Mouse (Mus musculus) heart, postnatal 25 days (tissue): ENCODE data around the gene Myrf. TPM values are rescaled to one million over a fixed set of nuclear protein-coding genes. Genes with fewer than 3 reads are reported as not detected.

Source experiments
- DNase-seq: peaks from one replicate; pipeline ENCODE4 v3.0.0; 2022; ENCODE audit warnings: low spot score
- intact Hi-C: fragments of 180-260 bp; cut with DNase I; formaldehyde crosslinking; loops from one replicate; pipeline ENCODE4 v1.15.1; 2025
- total RNA-seq, 2 experiments: library from RNA; stranded (reverse); gene quantifications; 2 replicates each; pipeline ENCODE4 v1.2.3; 2021

The Myrf gene
- total RNA-seq, 2 experiments from 2014 or later = 4.5 to 6.8 TPM

DNA sequence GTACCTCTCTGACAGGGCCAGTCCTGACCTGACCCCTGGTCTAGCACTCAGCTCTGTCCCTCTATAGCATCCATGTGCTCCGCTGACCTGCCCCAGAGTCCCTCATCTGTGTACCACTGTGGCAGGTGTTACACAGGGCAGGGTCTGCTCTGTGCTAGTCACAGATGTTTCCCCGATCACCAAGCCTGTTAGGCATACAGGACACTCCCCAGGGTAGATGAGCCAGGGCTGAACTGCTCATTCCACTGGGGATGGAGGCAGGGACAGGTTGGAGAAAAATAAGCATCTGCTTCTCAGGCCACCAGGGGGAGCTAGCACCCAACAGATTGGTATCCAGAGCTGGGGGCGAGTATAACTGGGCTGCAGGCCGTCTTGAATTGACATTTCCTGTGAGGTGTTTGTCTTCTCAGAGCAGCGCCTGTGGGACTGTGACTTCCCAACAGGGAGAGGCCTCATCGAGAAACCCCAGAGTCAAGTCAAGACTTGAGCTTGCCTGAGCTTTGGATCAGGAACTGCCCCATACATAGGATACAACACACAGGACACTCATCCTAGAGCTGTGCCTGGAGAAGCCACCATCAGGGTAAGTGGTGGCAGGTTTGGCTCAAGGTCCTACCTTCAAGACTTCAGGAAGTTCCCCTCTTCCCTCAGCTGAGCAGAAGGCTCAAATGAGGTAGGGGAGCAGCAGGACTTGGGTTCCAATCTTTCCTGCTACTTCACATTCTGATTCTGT is 17.9 kb upstream of the Myrf start:
- intact Hi-C loops = loop anchor here (5.0 kb wide), 3 partner anchors 179 to 244 kb away; no protein-coding TSS in a partner anchor

DNA sequence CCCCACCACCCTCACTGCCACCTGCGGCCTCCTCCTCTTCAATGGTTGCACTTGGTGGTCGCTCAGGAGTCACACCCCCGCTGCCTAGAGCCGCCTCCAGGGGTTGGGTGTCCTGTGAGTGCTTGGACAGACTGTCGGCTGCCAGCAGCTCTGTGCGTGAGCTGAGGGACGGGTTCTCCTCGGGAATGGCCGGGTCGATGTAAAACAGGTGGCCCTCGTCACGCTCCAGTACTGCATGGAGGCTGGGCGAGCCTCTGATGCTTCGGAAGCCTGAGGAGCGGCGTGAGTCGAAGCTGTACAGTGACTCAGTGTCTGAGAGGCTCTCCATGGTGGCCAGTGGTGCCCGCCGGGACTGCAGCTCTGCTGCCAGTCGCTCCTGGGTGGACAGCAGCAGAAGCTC is 7.6 kb upstream of the Myrf start:
- intact Hi-C loops = no loop called here
- DNase-seq = no peak

More for the DNA sequence above, 17.9 kb upstream of the Myrf start:
- peak; percentile 42 for DNase-seq

DNA sequence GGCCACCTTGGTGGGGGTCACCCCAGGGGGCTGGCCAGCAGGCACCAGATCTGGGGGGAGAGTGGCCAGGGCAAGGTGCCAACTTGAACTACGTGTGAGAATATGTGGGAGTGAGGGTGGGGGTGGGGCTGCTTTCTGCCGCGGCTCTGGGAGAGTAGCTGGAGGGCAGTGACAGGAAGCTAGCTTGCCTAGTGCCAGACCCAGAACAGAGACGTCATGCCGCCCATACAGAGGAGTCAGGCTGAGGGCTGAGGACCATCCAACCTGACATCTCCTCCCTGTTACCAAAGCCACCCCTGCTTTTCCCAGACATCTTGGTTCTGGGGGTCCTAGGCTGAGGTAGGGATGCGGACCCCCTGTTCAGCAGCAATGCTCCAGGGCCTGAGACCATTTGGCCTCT is 6.6 kb upstream of the Myrf start:
- intact Hi-C loops = no loop called here
- DNase-seq = no peak

DNA sequence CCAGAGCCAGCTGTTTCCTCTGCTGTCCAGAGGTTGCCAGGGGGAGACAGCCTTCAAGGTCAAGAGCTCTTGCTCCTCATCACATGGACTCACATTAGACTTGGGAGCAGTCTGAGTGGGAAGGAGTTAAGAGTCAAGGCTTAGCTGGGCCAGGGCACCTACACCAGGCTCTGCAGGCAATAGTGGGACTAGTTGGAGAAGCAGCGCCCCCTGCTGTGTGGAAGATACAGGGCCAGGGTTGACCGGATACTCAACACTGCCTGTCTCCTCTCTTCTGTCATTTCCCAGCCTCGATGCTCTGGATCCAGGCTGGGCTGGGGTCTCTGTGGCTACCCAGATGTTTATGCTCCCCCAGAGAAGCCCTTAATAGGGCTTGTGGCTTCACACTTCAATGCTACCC is 3.6 kb upstream of the Myrf start:
- intact Hi-C loops = no loop called here

DNA sequence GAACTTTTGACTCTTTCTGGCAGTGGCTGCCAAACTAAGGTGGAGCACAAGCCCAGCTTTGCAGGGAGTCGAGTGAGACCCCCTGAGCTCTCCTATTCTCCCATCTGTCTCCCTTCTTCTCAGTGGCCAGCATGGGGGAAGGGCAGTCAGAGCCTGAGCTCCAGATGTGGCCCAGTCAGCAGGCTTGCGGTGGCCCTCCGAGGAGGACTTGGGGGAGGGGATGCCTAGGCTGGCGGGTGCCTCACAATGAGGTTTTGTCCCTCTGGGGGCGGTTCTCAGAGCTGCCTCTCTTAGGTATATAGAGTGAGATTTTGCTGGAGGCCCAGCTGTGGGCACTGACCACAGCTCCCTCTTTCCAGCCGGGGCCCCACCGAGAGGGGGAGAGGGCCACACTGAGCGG is 2.4 kb upstream of the Myrf start:
- intact Hi-C loops = no loop called here
- DNase-seq = no peak

More for the DNA sequence above, 3.6 kb upstream of the Myrf start:
- DNase-seq = no peak

DNA sequence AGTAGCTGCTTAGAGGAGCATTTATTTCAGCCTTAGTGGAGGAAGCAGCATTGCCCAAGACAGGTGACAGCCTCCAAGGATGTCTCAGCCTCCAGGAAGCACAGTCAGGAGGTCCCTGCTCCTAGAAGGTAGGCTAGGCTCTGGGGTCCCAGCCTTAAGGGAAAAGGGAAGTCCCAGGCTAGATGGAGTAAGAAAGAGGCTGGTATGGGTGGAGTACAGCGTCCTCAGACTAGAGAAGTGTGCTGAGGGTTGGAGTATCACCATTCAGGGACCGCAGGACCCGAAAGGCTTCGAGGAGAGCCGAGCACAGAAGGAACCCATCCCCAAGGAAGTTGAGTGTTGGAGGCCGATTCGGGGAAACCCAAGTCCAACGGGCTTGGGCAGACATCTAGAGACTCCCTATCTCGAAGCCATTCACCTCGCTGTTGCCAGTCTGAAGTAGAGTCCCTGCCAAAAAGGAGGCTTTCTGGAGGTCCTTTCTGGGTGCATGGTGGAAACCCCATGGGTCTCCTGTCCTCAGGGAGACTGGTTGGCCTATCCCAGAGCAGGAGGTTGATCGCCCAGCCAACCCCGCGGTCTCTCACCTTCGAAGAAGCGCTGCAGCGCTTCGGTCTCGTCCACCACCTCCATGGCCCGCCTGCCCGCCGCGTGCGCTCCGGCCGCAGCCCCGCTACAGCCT is 434 bp downstream of the Myrf start:
- DNase-seq = no peak
- intact Hi-C loops = no loop called here

DNA sequence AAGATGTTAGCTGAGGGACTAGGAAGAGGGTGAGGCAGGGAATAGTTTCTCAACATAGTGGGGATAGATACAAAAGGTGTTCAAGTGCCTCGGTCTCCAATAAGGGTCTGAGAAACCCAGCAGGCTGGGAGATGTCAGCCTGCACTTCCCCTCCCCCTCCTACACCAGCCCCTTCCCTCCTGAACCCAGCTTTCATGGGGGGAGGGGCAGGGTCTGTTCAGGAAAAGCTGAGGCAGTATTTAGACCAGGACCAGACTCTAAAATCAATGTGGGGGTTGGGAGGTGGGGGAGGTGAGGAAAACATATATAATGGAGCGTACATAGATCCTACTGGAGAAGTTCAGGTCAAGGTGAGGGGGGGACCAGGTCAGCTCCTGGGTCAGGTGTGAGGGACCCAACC is 1.1 kb downstream of the Myrf start:
- intact Hi-C loops = no loop called here
- no peak for DNase-seq

DNA sequence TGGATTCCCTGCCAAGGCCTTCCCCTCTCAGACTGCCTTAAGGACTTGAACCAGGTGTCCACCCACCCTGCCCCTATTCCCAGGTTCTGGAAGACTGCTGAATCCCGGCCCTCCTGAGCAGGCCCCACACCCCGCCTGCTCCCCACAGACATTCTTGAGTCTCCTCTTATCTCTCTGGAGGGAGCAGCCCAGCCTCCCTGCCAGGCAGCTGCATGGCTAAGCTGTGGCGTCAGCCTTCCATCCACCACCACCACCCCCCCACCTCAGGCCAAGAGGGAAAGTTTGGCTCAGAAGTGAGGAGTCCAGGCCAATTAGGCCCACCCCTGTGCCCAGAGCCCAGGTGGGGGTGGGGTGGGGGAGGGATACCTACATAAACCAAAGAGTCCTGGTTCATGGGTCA is 2.1 kb downstream of the Myrf start:
- DNase-seq = no peak
- intact Hi-C loops = no loop called here

DNA sequence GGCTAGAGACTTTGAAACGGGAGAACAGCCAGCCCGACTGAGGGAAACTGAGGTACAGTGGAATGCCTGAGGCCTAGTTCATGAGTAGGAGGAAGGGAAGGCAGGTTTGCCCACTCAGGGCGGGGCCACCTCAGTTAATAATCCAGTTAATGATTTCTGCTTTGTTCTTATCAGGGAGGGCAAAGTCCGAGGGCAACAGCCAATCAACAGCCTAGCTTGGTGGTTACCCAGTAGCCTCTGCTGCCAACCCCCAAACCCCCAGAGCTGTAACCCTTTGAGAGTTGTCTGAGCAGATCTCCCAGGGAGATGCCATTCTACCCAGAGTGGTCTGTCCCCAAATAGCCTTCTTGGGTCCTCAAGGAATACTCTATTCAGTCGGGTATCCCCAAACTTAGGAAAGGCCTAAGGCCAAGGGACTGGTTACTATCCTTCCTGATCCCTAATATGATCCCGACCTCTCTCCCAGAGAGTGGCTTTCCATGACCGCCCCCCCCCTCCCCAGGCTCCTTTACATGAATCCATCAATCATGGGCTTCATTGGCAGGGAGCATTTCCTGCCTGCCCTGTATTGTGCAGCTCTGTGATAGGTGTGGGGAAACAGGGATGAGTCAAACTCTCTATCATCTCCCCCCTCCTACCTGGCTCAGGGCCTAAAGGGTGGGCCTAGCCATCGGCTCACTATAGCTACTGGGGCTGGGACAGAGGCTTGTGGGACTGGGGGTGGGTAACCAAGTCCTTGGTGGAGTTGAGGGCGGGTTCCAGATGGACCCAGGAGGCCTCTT is 4.6 kb downstream of the Myrf start:
- no peak for DNase-seq
- intact Hi-C loops = no loop called here

DNA sequence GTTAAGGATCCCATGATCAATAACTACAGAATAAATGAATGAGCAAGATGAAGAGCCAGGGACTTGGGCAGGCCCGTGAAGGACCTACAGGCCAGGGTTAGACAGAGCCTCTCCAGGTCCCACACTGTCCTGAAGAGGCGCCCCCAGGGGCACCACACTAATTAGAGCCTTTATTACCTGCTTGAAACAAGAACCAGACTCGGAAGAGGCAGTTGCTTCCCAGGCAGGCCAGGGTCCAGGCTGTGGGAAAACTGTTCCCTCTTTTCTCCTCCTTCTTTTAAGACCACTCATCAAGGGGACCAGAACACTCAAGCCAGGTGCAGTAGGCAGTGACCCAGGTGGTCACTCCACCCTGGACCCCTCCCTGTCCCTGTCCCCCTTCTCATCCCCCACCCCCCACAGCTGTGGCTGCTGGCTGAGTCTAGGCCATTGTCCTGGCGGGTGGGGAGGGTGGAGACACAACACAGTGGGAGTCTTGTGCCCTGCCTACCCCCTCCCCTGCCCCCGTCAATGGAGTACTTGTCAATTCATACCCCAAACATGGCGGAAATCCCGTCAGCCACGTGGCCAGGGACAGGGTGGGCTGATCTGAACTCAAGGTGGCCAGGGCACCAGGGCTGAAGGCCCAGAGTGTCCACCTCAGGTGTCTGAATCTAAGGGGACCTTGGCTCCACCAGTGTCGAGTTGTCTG is 8.1 kb downstream of the Myrf start:
- DNase-seq = no peak
- intact Hi-C loops = no loop called here

DNA sequence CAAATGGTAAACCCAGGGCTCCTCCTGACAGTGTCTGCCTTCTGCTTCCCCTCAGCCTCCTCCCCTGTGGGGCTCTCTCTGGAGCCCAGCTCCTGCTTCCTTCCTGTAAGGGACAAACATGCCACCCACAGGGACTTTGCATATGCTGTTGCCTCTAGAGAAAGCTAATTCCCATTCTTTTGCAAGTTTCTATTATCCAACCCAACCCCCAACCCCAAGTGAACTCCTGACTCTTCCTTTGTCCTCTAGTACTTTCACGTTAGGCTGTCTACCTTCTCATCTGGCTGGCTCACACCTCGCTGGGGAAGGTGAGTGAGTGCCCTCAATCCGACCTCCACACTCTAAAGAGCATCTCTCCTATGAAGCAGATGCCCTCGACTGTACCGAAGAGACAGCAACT is 8.7 kb downstream of the Myrf start:
- intact Hi-C loops = no loop called here
- no peak for DNase-seq

DNA sequence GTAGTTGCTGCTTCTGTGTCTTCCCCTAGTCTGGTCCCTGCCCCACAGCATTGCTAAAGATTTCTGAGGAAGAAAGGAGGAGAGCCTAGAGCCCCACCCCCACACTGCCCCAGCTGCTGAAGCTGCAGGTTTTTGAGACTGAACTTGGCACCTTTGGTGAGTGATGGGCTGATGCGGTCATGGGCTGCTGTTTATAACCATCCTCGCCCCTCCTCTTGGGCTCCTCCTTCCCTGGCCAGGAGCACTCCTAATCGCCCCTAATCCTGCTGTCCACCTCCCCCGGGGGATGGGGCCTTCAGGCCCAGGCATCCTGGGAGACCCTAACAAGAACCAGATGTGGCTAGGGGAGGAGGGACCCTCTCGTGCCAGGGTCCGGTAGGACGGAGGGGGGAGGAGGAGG is 9.5 kb downstream of the Myrf start:
- intact Hi-C loops = no loop called here
- no peak for DNase-seq

DNA sequence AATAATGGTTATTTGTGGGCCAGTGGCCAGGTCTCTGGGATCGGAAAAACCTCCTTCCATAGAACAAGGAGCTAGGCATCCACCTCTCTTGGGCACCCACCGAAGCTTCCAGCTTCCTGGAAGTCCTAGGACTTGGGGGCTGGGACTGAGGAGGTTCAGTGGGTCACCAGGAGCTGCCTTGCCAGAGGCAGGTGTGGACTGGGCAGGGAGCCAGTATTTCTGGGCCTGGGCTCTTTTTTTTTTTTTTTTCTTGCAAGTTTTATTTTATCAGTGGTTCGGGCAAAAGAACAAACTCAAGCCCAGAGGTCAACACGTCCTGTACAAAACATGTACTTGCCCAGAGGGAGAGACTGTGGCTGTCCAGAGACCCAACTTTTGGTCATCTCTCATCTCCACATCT is 14.8 kb downstream of the Myrf start:
- no peak for DNase-seq
- intact Hi-C loops = no loop called here

DNA sequence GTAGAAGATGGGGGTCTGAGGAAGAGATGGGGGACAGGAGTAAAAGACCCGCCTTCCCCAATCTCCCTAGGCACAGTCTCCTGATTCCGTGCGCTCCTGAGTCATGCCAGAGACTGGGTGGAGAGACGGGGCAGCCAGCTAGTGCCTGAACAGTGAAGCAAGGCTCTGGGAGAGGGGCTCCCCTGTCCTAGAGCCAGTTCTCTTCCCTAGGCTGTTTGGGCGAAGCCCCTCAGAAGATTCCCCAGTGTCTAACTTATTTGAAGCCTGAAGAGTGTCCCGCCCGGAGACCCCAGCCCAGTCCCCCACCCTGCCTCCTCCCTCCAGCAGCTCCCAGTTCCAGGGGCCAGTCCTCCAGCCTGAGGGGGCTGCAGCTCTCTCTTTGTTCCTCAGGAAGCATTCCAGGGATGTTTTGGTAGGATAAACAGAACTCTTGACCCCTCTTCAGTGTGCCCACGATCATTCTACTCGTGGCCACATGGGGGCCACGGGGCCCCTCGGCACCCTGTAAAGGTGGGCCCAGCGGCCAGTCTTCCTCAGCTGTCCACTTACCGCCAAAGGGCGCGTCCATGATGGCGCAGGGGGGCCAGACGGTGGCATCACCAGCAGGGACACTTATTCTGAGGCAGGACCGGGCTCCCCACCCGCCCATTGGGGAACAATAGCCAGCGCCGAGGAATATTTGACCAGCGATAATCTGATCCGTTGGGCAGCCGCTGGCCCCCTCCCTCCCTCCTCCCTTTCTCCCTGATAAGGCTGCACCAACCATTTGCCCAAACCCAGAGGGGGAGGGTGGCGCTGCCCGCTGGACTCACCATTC is 15.7 kb downstream of the Myrf start:
- intact Hi-C loops = no loop called here
- DNase-seq = no peak

DNA sequence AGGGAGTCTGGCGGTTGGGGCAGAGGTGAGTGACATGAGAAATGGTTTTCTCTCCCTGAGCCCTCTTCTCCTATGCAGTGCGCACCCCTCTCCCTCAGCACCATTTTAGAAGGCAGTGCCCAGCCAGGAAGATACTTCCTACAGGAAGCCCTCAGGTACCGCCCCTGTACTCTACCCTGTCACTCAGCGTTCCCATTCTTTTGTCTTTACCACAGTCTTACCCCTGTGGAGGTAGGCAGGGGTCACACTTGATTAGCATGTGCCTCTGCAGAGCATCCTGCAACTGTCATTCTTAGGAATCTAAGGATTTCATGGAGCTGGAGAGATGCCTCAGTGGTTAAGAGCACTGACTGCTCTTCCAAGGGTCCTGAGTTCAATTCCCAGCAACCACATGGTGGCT is 17.0 kb downstream of the Myrf start:
- DNase-seq = no peak
- intact Hi-C loops = no loop called here

DNA sequence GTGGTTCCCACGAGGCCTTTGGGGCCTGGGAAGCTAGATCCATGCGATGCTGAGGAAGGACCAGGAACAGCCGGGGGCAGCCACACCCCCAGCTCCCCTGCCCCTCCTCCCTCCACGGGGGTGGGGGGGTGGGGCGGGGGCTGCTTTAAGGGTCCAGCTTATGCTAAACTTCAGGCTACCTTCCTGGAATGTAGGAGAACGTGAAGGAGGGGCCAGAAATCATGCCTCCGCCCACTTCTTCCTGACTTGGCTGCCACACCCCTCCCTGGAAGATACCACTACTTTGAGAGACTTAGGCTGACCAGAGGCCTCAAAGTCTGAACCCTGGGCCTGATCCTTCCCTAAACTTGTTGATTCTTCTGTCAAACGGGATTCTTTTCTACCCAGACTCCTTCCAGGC is 17.9 kb downstream of the Myrf start:
- intact Hi-C loops = no loop called here
- no peak for DNase-seq

DNA sequence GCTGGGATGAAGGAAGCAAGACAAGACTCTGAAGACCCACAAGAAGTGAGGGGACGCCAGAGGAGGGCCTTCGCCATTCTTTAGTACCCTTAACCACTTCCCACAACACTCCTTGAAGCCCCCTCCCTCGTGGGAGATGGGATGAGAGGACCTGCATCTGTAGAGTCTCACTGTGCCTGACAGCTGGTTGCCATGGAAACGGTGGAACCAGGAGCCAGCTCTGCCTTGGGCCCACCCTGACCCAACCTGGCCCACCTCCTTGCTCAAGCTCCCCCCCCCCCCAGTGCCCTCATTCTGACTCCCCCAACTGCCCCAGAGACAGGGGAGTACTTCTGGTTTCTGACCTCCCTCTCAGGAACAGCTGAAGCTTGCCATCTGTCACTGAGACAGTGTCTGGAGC is 19.0 kb downstream of the Myrf start:
- intact Hi-C loops = no loop called here
- DNase-seq = no peak

DNA sequence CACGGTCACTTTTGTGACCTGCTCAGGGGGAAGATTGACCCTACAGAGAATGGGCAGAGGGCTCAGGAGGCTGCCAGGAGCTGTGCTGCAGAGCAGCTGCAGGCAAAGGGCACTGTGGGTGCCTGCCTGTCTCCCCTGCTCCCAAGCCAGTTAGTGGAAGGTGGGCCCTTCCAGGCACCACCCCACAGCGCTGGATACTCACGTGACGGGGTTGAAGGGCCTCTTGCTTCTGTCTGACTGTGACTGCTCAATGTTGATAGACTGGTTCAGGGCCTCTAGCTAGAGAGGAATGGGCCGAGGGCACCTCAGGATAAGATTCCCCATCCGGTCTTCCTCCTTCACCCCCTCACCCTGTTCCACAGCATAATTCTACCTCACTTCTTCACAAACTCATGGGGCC is 21.0 kb downstream of the Myrf start:
- DNase-seq = no peak
- intact Hi-C loops = no loop called here

DNA sequence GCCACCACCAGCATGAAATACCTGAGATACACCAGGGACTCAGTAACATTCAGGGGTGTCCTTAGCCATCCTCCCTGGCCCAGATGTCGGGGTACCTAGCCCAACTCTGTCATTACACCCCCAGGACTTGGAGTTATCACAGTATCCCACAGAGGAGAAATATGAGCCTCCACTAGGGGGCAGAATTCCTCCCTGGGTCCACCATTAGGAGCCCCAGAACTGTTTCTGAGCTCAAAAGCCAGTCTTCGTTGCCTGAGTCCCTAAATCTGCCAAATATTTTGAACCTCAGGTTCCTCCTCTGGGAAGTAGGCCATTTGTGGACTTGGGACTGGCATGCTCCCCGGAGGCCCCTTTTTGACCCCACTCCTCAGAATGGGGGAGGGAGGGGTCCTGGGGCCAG is 21.4 kb downstream of the Myrf start:
- DNase-seq = no peak
- intact Hi-C loops = no loop called here

DNA sequence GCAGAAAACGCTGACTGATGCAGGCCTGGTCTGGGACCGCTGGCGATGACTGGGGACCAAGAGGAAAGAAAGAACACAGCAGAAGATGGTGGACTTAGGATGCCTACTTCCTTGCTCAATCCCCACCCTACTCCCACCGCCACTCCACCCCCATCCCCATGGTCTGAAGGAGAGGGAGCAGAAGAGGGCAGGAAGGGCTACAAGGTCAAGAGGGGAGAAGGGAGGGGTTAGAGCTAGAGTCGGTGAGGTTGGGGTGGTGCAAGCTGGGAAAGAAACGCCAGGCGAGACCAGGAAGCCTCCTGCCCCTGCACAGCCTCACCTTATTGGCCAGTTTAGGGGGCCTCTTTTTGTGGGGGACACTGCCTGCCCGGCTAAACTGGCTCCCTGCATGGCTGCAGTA is 24.4 kb downstream of the Myrf start:
- intact Hi-C loops = no loop called here
- no peak for DNase-seq
